Mouse (Mus musculus) adrenal gland, postnatal 4 days (tissue): ENCODE data around the gene Psat1. TPM values are rescaled to one million over a fixed set of nuclear protein-coding genes. Genes with fewer than 3 reads are reported as not detected.
A peak's percentile ranks its signal among the peaks of the same experiment; 100 is the strongest.

Experiments used
- DNase-seq, 2 experiments: peaks; one replicate each; pipeline ENCODE4 v3.0.0; 2021 to 2022; ENCODE audit warnings: low spot score in 2 of 2, mixed read lengths in 2 of 2
- total RNA-seq, 2 experiments: library from RNA; stranded (reverse); gene quantifications; 2 replicates each; pipeline ENCODE4 v1.2.3; 2021

Gene Psat1
- total RNA-seq, 2 experiments from 2014 or later: 63.3 to 69.9 TPM

DNA sequence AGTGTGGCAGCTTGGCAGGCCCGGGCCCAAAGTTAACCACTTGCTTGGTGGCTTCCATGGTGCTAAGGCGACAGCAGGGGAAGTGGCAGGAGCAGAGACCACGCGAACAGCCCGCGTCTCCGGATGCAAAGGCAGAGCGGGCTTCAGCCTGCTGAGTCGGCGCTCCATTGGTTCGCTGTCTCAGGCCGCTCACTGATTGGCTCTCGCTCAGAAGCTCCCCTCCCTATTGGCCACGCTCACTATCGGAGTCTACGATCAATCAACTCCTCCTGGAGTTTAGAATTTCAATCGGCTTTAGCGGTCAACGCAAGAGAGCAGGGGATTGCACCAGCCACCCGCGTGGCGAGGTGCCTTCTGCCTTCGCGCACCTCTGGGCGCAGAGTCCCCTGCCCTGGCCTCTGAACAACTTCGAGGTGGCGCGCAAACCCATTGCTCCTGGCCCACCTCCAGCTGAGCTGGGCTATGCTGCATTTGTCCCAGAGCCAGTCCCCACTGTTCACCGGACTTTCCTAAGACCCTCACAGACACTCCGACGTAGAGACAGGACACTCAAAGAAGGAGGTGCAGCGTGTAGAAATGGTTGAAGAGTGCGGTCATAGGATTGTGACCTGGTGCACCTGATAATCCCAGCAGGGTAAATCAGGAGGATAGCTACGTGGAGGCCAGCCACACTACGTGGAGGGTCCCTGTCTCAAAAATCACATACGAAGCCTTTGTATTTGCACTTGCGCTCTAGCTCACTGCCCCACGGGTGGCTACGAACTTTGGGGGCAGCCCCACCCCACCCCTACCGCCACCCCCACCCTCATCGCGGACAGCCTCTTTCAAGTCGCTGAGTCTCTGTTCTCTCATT lies 22.0 kb downstream of the Psat1 start:
- DNase-seq: peak; percentile 57 to 75

DNA sequence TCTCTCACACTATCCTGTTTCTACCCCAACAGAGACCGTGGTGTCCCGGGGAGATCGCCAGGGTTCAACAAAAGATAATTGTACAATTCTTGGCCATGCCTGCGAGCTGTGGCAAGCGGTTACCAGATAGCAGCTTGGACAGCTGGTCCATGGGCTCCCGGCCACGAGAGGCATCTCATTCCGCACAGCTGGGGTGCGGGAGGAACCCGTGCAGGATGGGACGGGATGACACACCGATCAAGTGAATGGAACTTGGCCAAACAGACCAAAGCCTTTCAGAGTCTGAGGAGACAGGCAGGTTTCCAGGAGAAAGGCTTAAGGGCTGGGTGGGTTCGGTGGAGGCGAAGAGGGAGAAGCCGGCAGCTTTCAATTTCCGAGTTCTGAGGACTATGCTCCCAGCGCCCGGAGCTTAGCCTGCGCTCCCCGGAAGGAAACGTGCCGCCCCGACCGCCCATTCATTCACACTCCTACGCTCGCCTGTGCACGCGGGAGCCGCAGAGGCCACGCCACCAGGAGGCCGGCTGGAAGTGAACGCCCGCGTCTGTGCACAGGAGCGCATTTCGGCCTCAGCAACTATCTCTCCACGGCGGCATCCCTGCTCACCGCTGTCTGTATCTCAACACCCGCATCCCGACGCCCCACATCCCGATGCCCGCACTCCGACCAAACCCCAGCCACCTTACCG lies 22.8 kb downstream of the Psat1 start:
- DNase-seq: no peak

DNA sequence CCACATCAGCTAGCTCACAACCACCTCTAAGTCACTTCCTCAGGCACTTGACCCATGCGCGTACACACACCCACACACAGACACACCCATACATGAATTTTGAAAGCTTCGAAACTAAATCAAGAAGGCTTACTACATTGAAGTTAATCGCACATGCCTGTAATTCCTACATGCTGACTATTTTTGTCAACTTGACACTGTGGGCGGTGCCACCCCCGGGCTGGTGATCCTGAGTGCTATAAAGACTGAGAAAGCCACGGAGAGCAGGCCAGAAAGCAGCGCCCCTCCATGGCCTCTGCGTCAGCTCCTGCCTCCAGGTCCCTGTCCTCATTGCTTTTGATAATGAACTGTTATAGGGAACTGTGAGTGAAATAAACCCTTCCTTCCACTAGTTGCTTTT lies 23.7 kb downstream of the Psat1 start:
- no peak for DNase-seq

DNA sequence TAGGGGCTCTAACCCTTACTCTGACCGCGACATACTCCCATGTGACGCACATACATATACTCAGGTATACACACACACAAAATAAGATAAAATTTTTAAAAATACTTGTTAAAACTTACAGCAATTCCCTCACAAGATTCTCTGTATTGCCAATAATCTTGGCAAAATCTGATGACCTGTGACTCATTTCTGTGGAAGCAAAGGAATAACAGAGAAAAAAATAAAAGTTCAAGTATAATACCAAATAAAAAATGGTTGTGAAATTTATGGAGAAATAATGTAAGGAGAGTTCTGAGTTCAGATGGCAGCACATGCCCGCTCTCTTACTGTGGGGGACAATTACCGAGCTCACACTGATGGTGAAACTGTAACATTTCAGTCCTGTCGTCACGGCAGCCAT lies 27.8 kb downstream of the Psat1 start:
- DNase-seq: no peak

DNA sequence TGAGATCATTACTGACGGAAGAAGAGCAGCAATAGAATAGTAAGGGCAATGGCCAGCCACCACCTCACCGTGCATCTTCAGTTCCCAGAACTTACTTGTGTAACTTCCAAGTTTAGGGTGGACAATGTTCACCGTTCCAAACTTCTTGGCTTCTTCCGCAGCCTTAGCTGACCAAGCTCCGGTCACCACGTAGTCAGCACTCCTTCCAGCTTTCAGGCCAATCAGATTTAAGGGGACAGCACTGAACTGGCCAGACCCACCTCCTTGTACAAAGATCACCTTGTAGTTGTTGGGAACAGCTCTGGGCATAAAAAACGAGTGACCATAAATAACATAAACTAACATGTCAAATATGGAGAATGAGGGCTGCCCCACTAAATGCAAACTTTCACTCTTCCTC lies 29.0 kb downstream of the Psat1 start:
- no peak for DNase-seq

DNA sequence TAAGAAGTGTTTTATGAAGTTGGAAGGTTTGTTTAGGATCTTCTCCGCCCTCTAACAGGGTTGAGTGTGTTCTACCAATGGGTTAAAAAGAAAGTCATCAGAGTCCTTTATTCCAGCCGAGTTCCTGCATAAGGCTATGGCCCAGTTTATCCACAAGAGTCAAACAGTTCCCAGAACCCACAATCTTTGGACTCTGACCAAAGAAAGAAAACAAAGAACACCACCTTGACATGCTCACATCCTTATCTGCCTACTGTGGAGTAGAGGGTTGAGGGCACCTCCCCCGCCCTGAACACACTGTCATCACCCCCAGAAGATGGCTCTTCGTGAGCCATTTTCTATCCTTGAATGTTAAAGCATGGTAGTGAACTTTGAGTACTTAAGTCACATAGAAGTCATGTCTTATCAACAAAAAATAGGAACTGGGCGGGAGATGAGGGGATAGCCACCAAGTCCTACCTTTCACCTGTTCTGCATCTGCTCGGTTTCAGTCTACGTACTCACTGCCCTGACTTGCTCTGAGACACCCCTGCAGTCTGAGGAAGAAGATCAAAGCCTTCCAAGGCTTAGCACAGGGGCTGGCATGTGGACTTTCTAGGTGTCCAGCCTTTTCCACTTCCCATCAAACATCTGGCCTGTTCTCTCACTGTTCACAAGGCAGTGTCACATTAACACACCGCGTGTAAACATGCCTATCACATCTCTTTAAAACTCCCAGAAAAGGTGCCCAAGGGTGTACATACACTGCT lies 33.7 kb downstream of the Psat1 start:
- DNase-seq: no peak

DNA sequence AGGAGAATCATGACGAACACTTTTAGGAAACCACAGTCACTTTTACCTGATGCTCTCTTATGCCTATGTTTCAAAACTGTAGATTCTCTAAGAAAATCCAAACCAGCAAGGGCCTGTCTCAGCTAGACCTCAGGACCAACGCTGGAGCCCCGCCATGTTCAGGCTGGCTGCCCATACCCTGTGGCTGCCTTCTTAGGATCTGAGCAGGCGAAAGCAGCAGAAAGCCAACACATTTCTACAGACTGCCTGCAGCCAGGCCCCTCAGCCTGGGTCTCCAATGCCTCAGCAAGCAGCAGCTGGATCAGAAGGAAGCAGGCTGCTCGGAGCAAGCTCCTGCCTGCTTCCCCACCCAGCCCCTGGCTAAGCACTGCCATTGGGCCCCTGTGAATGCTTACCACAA lies 35.7 kb downstream of the Psat1 start:
- DNase-seq: no peak

DNA sequence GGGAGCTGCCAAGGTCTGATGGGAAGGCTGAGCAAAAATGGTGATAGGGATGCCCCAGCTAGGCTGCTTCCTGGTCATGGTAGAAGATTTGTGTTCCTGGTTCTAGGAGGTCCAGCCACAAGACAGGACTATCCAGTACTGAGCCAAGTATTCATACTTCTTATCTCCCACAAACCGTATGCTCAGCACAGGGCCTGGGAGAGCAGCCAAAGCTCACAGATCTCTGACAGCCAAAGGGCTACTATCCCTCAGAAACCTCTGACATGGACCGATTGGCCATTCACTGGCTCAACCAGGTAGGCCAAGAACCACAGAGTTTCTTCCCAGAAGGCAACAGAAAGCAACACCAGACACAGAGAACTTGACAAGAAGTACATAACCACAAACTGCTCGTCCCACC lies 36.1 kb downstream of the Psat1 start:
- DNase-seq: no peak

DNA sequence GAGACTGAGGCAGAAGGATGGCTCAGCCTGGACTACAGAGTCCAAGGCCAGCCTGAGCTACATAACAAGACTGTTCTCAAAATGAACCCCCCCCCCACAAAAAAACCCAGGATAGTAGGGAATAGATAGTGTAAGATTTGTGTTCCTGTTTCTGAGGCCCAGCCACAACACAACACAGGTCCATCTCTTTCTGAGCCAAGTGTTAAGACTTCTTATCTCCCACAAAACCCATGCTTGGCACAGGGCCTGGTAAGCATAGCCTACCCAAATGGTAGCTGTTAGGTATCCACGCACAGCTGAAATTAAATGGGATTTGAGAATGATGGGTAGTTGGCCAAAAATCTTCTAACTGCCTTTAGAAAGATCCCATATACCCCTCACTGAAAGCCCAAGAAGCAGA lies 36.6 kb downstream of the Psat1 start:
- no peak for DNase-seq

DNA sequence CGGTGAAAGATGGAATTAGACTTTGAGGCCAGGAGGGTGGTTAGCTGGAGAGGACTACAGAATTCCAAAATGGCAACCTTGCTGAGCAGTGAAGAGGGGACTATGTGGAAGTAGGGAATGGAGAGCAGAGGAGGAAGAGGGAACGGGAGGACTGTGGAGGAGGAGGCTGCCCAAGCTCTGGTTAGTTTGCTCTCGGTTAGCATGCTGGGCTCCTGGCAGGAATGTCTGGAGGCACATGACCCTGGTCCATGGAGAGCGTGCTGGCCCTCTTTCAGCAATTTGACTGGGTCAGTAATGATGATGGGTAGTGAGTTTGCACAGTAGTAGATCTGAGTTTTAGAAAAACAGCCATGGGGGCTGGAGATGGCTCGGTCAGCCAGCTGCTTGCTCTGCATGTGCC lies 39.1 kb downstream of the Psat1 start:
- no peak for DNase-seq

DNA sequence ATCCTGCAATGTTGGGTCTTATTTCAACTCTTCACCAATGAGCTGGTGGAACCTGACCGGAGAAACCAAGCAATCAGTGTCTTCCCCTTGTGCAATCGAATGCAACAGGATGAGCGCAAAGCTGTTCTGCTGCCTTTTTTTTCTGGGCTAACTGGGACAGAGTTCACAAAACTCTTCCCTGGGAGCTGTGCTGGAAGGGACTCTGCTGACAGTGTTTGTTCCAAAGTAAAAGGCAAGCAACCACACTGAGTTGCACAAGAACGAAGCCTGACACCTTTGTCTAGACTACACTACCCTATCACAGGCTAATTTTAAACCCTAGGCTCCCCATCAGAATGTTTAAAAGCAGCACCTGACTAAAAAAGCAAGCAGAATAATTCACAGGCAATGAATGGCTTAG lies 42.4 kb downstream of the Psat1 start:
- no peak for DNase-seq

DNA sequence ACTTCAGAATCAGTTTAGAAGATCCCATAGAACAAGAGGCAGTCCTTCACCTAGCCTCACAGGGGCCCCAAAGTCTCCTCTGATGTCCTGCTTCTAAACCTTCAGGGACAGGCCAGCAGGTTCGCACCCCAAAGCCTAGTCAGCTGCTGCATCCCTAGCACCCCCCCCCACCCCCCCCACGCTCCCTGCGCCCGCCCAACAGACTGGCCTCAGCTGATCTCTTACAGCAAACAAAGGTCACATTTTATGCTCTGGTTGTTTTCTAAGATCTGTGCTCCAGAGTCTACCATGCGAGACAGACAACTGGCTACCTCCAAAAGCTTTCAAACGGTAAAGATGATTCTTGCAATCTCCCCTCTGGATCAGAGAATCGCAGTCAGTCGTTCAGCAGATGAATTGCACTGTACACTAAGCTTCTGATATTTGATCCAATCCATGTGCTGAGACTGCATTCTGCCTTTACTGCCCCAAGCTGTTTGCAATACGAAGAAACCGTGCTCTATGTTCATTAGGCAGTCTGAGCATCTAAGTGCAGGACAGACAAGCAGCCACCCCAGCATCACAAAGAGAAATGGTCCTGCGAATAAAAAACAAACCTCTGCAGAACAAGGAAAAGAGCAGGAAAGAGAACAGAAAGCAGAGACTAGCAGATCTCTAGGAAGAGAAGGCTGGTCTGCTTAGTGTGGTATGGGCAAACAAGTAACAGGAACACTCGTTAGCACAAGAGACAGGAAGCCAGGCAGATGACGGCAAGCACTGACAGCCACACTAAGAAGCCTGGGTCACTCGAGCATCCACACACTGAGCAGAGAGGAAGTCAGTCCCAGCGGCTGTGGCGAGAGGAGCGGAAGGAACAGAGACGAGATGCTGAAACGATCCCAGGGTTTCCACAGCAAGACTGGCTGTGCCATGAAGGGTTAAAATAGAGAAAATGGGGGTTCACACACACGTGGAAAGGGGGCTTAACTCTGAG lies 43.3 kb downstream of the Psat1 start:
- no peak for DNase-seq

DNA sequence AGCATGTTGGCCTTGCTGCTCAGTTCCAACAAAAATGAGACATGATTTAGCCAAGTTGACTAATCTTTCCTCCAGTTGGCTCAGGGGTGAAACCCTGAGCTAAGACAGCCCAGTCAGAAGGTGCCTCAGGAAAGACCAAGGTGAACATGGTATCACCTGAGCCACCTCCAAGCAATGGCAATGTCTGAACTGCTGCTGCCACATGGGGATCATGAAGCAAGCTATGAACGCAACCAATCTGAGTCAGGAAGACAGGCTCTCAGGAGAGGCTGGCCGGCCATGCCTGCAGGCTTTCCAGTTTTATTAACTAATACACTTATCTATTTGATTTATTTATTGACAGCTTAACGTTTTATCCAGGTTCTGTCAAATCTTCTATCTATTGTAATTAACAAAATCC lies 51.5 kb downstream of the Psat1 start:
- no peak for DNase-seq

DNA sequence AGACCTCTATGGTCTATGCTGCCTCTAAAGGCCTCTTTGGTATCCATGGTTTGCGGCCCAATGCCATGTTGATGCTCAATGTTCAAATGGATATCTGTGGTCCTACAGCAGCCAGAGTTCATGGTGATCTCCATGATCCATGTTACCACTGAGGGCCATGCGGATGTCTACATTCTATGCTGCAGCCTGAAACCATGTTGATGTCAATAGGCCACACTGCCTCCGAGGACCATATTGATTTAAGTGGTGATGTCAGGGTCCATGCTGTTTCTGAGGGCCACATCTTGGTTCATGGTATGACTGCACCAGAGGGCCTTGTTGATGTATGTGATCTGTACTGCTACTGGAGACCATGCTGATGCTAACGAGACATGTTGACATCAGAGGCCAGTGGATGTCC lies 55.0 kb downstream of the Psat1 start:
- DNase-seq: no peak

DNA sequence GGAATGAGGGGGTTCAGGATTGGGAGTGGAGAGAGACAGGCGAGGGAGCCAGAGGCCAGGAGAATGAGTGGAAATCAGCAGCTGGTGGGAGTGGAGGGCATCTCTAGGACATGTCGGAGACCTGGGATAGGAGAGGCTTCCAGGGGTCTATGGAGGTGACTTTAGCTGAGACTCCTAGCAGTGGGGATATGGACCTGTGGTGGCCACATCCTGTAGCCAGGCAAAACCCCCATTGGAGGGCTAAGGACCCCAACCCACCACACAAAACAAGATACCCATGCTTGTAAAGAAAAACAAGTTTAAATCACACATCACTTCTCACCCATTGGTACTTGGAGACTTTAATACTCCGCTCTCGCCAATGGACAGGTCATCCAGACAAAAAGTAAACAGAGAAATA lies 58.7 kb downstream of the Psat1 start:
- no peak for DNase-seq

DNA sequence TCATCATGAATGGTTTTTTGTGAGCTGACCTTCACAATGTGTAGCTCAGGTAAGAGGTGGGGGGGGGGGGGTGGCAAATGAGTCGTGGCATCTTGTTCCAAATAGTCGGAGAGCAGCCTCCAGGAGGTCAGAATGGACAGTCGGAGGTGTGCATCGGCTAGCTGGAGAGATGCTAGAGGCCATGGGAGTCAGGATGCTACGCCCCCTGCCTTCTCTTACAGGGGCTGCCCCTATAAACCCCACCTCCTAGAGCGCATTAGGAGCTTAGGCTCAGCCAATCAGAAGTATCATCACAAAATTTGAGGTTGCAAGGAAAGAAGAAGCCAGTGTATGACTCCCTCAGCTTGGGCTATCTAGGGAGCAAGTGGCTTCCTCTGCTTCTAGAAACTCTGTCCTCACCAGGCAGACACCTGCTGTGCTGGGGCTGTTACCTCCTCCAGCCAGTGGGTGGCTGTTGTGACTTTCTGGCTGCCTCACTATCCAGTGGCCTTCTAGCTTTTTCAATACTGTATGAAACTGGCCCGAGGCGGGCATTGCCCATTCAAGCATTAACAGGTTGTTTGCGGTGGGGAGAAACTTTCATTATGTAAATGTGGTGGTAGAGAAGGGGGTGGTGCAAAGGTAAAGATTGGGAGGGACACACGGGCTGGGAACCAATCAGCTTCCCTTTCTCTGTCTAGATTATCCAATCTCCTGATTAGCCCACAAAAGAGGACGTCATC lies 64.3 kb downstream of the Psat1 start:
- no peak for DNase-seq

DNA sequence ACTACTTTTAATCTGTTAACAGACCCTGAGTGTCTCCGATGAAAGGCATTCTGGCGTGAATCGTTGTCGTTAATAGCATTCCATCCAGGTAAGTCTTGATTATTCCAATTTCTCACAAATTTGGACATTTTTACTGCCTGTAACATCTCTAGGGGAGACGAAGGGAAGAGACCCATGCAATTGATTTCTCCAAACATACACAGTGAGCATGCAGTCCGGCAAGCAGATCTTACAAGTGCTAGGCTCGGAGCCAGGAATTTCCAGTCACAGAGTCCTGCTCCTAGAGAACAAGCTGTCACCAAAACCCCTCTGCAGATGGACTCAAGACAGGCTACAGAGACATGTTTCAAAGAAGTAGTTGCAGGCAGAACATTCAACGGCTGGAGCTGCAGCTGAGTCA lies 66.4 kb downstream of the Psat1 start:
- no peak for DNase-seq

DNA sequence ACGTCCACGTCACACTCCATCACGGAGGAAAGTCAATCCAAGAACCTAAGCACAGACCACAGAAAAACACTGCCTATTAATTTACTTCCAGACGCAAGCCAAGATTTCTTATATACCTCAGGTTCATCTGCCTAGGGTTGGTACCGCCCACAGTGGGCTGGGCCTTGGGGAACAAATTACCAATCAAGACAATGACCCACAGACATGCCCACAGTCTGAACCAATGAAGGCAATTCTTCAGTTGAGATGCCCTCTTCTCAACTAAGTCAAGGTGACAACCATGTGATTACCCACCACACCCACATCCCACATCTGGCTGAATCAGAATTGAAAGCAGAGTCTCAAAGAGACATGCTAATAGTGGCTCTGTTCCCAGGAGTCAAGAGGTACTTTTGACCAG lies 67.9 kb downstream of the Psat1 start:
- no peak for DNase-seq

DNA sequence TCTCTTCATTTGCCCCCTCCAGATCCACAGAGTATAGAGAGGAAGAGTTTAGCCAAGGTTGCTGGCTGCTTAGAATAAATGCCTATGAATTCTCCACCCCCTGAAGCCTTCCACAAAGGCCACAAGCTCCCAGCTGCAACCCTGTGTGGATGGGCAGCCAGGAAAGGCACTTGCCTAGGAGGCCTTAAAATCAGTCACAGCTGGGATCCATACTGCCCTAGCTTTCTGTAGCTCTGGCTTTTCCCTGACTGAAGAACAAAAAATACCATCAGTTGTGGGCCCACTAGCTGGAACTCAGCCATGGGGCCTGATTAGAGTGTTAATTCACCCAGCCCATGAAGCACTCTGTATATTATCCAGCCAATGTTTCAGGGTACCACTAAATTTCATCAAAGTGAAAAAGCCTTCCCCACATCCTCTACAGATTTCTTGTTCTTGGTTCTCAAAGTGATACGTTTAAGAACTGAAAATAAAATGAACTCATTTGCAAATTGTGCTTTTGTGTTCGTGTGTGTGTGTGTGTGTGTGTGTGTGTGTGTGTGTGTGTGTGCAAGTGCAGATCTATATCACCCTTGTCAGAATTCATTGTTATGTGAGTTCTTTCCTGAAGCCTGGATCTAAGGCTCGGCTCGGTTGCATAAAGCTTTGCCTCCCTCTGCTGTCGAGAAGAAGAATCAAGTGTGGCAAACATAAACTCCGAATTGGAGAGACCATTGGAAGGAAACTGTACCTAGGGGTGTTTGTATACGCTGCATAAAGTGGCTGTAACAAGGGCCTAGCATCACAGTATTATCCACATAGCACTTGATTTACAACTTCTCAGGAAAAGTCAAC lies 78.1 kb downstream of the Psat1 start:
- DNase-seq: no peak
